Mouse (Mus musculus): ENCODE data around the gene Gnb1.

DNA sequence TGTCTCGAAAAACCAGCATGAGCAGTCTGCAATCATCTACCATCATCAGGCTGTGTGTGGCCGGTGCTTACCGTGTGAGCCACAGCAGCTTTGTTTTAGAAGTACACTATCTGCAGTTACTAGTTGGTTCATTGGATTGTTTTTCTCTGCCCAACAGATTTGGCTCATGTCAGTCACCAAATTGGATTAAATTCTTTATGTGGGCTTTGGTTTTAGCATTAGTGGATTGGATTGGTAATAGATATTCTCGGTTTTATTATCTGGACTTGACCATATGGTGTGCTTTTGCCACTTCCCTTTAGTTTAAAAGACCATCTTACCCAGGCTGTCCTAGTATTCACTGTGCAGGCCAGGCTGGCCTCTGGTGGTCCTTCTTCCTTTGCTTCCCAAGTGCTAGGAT, 3.7 kb downstream of the Gnb1 start:
- TF ChIP-seq CTCF (IDR thresholded peaks at IDR 0.05; ENCODE audit: low read depth, low read length) (no peak), POLR2A (IDR thresholded peaks at IDR 0.05; ENCODE audit: insufficient read depth, low read length) (no peak)
